Mouse (Mus musculus) liver, embryonic 13.5 days (tissue): ENCODE data around the gene Add2. TPM values are rescaled to one million over a fixed set of nuclear protein-coding genes. Genes with fewer than 3 reads are reported as not detected.

ENCODE experiments used
- ATAC-seq: fragments of 200-750 bp; cut with Nextera tagmentation; 2 replicates; pipeline ENCODE4 v1.8.0; 2017; ENCODE audit warnings: low read depth, mild to moderate bottlenecking, moderate number of reproducible peaks, moderate library complexity
- DNase-seq: peaks from one replicate; pipeline ENCODE4 v3.0.0; 2022
- H3K27ac ChIP-seq: fragments of 300-500 bp; sonication (generic); 2 replicates; pipeline ENCODE4 v1.5.1; 2015; ENCODE audit warnings: moderate library complexity, mild to moderate bottlenecking, inconsistent platforms
- H3K27me3 ChIP-seq: fragments of 300-500 bp; sonication (generic); 2 replicates; pipeline ENCODE4 v1.6.1; 2015; ENCODE audit warnings: mild to moderate bottlenecking, inconsistent platforms
- H3K36me3 ChIP-seq: fragments of 300-500 bp; sonication (generic); 2 replicates; pipeline ENCODE4 v1.6.1; 2015; ENCODE audit warnings: mild to moderate bottlenecking, inconsistent platforms
- H3K4me1 ChIP-seq: fragments of 300-500 bp; sonication (generic); replicated peaks from 2 replicates; pipeline ENCODE4 v1.6.1; 2015; ENCODE audit warnings: inconsistent platforms
- H3K4me2 ChIP-seq: fragments of 300-500 bp; sonication (generic); 2 replicates; pipeline ENCODE4 v1.6.1; 2015; ENCODE audit warnings: inconsistent platforms, mild to moderate bottlenecking, moderate library complexity
- H3K4me3 ChIP-seq: fragments of 300-500 bp; sonication (generic); replicated peaks from 2 replicates; pipeline ENCODE4 v1.5.1; 2015; ENCODE audit warnings: mild to moderate bottlenecking, inconsistent platforms
- H3K9ac ChIP-seq: fragments of 300-500 bp; sonication (generic); 2 replicates; pipeline ENCODE4 v1.6.1; 2015; ENCODE audit warnings: mild to moderate bottlenecking, inconsistent platforms
- H3K9me3 ChIP-seq: fragments of 300-500 bp; sonication (generic); replicated peaks from 2 replicates; pipeline ENCODE4 v1.6.1; 2016; ENCODE audit warnings: inconsistent platforms
- WGBS: fragments of 180-500 bp; shearing (Covaris S2); methylation state at CpG from one replicate; pipeline ENCODE4 v1.1.7; 2015; ENCODE audit not compliant: insufficient replicate concordance; 5-methylcytosine and 5-hydroxymethylcytosine counted together
- polyA plus RNA-seq: library from polyadenylated mRNA; unstranded; fragments of >200 nt; fragmentation: Nextera tagmentation; extraction: Ambion mirVana; gene quantifications from 2 replicates; pipeline ENCODE4 v1.2.1, GENCODE M21; 2015

Add2 gene
- polyA plus RNA-seq, 1 experiment from 2014 or later = 93.3 TPM

GRCm38 (mm10) chr6:86104719-86105118 lies 76.2 kb downstream of the Add2 start:
- H3K9ac ChIP-seq = no peak overlapping the region
- peaks cover 38% of the 10 kb centered on the region for H3K4me1 ChIP-seq
- no peaks in the 10 kb centered on the region for H3K27me3 ChIP-seq
- no peak overlapping the region for H3K4me2 ChIP-seq
- no peak overlapping the region for H3K4me3 ChIP-seq
- DNase-seq = no peak
- peak overlapping the region; percentile 47 for H3K27ac ChIP-seq
- no peaks in the 10 kb centered on the region for H3K9me3 ChIP-seq
- no peak for ATAC-seq
- 63% methylated on average over 4 of the region's 4 CpGs for WGBS
- peaks cover 100% of the 10 kb centered on the region for H3K36me3 ChIP-seq

GRCm38 (mm10) chr6:86106045-86106444 lies 77.6 kb downstream of the Add2 start:
- no peaks in the 10 kb centered on the region for H3K9me3 ChIP-seq
- H3K27ac ChIP-seq = no peak overlapping the region
- no peaks in the 10 kb centered on the region for H3K27me3 ChIP-seq
- 88% methylated on average over 12 of the region's 12 CpGs for WGBS
- H3K4me3 ChIP-seq = no peak overlapping the region
- H3K9ac ChIP-seq = no peak overlapping the region
- H3K4me1 ChIP-seq = peaks cover 38% of the 10 kb centered on the region
- no peak for ATAC-seq
- DNase-seq = no peak
- peaks cover 100% of the 10 kb centered on the region for H3K36me3 ChIP-seq
- no peak overlapping the region for H3K4me2 ChIP-seq

GRCm38 (mm10) chr6:86107101-86107500 lies 78.6 kb downstream of the Add2 start:
- no peaks in the 10 kb centered on the region for H3K9me3 ChIP-seq
- H3K4me2 ChIP-seq = no peak overlapping the region
- H3K4me3 ChIP-seq = no peak overlapping the region
- peak; percentile 70 for ATAC-seq
- WGBS = 63% methylated on average over 4 of the region's 4 CpGs
- peak overlapping the region; percentile 36; the same call in 1 of the 2 replicates for H3K27ac ChIP-seq
- no peak overlapping the region for H3K9ac ChIP-seq
- H3K4me1 ChIP-seq = peaks cover 33% of the 10 kb centered on the region
- peaks cover 100% of the 10 kb centered on the region for H3K36me3 ChIP-seq
- no peaks in the 10 kb centered on the region for H3K27me3 ChIP-seq
- DNase-seq = peak; percentile 62

- H3K4me3 ChIP-seq = no peak overlapping the region
- DNase-seq (no peak), ATAC-seq (no peak)
- H3K9ac ChIP-seq = no peak overlapping the region
- H3K36me3 ChIP-seq = peaks cover 100% of the 10 kb centered on the region
- WGBS = 86% methylated on average over 3 of the region's 3 CpGs
- H3K27ac ChIP-seq = no peak overlapping the region
- no peak overlapping the region for H3K4me2 ChIP-seq
- no peaks in the 10 kb centered on the region for H3K27me3 ChIP-seq
- H3K9me3 ChIP-seq = no peaks in the 10 kb centered on the region
- H3K4me1 ChIP-seq = no peaks in the 10 kb centered on the region
Measured at GRCm38 (mm10) chr6:86115843-86116242, 87.4 kb downstream of the Add2 start.

- Histone ChIP-seq H3K4me2 (no peak overlapping the region), H3K36me3 (peaks cover 33% of the 10 kb centered on the region), H3K9me3 (no peaks in the 10 kb centered on the region), H3K27ac (no peak overlapping the region), H3K4me3 (no peak overlapping the region), H3K27me3 (no peaks in the 10 kb centered on the region), H3K9ac (no peak overlapping the region), H3K4me1 (peaks cover 19% of the 10 kb centered on the region)
- ATAC-seq (0 out of 2 replicates have a peak, but pooled peaks have one; percentile 27), DNase-seq (no peak)
- WGBS = 82% methylated on average over 4 of the region's 4 CpGs
Measured at GRCm38 (mm10) chr6:86123057-86123456, 94.6 kb downstream of the Add2 start.

GRCm38 (mm10) chr6:86125761-86126160 lies 97.3 kb downstream of the Add2 start:
- Histone ChIP-seq H3K4me1 (peaks cover 46% of the 10 kb centered on the region), H3K9ac (no peak overlapping the region), H3K9me3 (no peaks in the 10 kb centered on the region), H3K4me2 (no peak overlapping the region), H3K4me3 (no peak overlapping the region), H3K27ac (no peak overlapping the region), H3K36me3 (peaks cover 6% of the 10 kb centered on the region; the same call in 1 of the 2 replicates), H3K27me3 (no peaks in the 10 kb centered on the region)
- ATAC-seq (no peak), DNase-seq (no peak)
- 62% methylated on average over 4 of the region's 4 CpGs for WGBS

- H3K4me3 ChIP-seq = no peak overlapping the region
- WGBS = 38% methylated on average over 2 of the region's 2 CpGs
- no peak for ATAC-seq
- DNase-seq = no peak
- H3K27me3 ChIP-seq = no peaks in the 10 kb centered on the region
- no peaks in the 10 kb centered on the region for H3K36me3 ChIP-seq
- peaks cover 59% of the 10 kb centered on the region for H3K4me1 ChIP-seq
- H3K9me3 ChIP-seq = no peaks in the 10 kb centered on the region
- no peak overlapping the region for H3K9ac ChIP-seq
- no peak overlapping the region for H3K4me2 ChIP-seq
- peak overlapping the region; percentile 54 for H3K27ac ChIP-seq
Measured at GRCm38 (mm10) chr6:86126953-86127581, 98.6 kb downstream of the Add2 start.

GRCm38 (mm10) chr6:86128504-86128903 lies 100.0 kb downstream of the Add2 start:
- no peaks in the 10 kb centered on the region for H3K27me3 ChIP-seq
- no peak overlapping the region for H3K4me3 ChIP-seq
- peak overlapping the region; percentile 7; the same call in 1 of the 2 replicates for H3K9ac ChIP-seq
- WGBS = 38% methylated on average over 4 of the region's 4 CpGs
- H3K4me1 ChIP-seq = peaks cover 62% of the 10 kb centered on the region
- ATAC-seq = no peak
- peak; percentile 44 for DNase-seq
- H3K27ac ChIP-seq = peak overlapping the region; percentile 91
- H3K36me3 ChIP-seq = no peaks in the 10 kb centered on the region
- no peaks in the 10 kb centered on the region for H3K9me3 ChIP-seq
- no peak overlapping the region for H3K4me2 ChIP-seq

GRCm38 (mm10) chr6:86129872-86130498 lies 101.5 kb downstream of the Add2 start:
- H3K4me3 ChIP-seq = no peak overlapping the region; the same call in 1 of the 2 replicates

GRCm38 (mm10) chr6:86133882-86134281 lies 105.4 kb downstream of the Add2 start:
- H3K27ac ChIP-seq = no peak overlapping the region
- no peaks in the 10 kb centered on the region for H3K36me3 ChIP-seq
- no peak overlapping the region for H3K4me2 ChIP-seq
- DNase-seq (no peak), ATAC-seq (no peak)
- H3K9ac ChIP-seq = no peak overlapping the region
- H3K4me1 ChIP-seq = peaks cover 35% of the 10 kb centered on the region
- H3K4me3 ChIP-seq = no peak overlapping the region
- no peaks in the 10 kb centered on the region for H3K9me3 ChIP-seq
- no peaks in the 10 kb centered on the region for H3K27me3 ChIP-seq
- WGBS = 9% methylated on average over 1 of the region's 1 CpGs

More at GRCm38 (mm10) chr6:86129872-86130498, 101.5 kb downstream of the Add2 start:
- H3K27me3 ChIP-seq = no peaks in the 10 kb centered on the region
- no peaks in the 10 kb centered on the region for H3K36me3 ChIP-seq
- DNase-seq (peak; percentile 77), ATAC-seq (peak; percentile 87)
- peak overlapping the region; percentile 62 for H3K9ac ChIP-seq
- peak overlapping the region; percentile 91 for H3K27ac ChIP-seq
- H3K4me1 ChIP-seq = peaks cover 62% of the 10 kb centered on the region
- peak overlapping the region; percentile 54 for H3K4me2 ChIP-seq
- no peaks in the 10 kb centered on the region for H3K9me3 ChIP-seq
- WGBS = 17% methylated on average over 9 of the region's 9 CpGs

GRCm38 (mm10) chr6:86136206-86136605 lies 107.7 kb downstream of the Add2 start:
- H3K27me3 ChIP-seq = no peaks in the 10 kb centered on the region
- H3K4me3 ChIP-seq = no peak overlapping the region
- H3K4me1 ChIP-seq = peaks cover 12% of the 10 kb centered on the region
- ATAC-seq (no peak), DNase-seq (no peak)
- no peak overlapping the region for H3K9ac ChIP-seq
- no peak overlapping the region for H3K4me2 ChIP-seq
- WGBS = 85% methylated on average over 3 of the region's 3 CpGs
- H3K27ac ChIP-seq = no peak overlapping the region
- H3K36me3 ChIP-seq = no peaks in the 10 kb centered on the region
- H3K9me3 ChIP-seq = no peaks in the 10 kb centered on the region
